Mouse (Mus musculus) kidney, embryonic 14.5 days (tissue): ENCODE measurements around the gene Fam228a. TPM values are rescaled to one million over a fixed set of nuclear protein-coding genes. Genes with fewer than 3 reads are reported as not detected.

Source experiments
- ATAC-seq: fragments of 200-750 bp; cut with Nextera tagmentation; 2 replicates; pipeline ENCODE4 v1.8.0; 2017; ENCODE audit warnings: moderate number of reproducible peaks, mild to moderate bottlenecking, moderate TSS enrichment, moderate library complexity; ENCODE audit not compliant: low FRiP score, low TSS enrichment
- H3K27ac ChIP-seq: fragments of 300-500 bp; sonication (generic); 2 replicates; pipeline ENCODE4 v1.5.1; 2014; ENCODE audit warnings: low read depth, mild to moderate bottlenecking, low read length, moderate library complexity, mixed read lengths
- H3K27me3 ChIP-seq: fragments of 300-500 bp; sonication (generic); 2 replicates; pipeline ENCODE4 v1.6.1; 2014; ENCODE audit warnings: mild to moderate bottlenecking, low read length; ENCODE audit not compliant: control insufficient read depth, insufficient read depth
- H3K36me3 ChIP-seq: fragments of 300-500 bp; sonication (generic); 2 replicates; pipeline ENCODE4 v1.6.1; 2014; ENCODE audit warnings: low read length, mixed read lengths; ENCODE audit not compliant: control insufficient read depth, insufficient read depth
- H3K4me1 ChIP-seq: fragments of 300-500 bp; sonication (generic); 2 replicates; pipeline ENCODE4 v1.6.1; 2014; ENCODE audit warnings: low read length, mixed read lengths; ENCODE audit not compliant: control insufficient read depth, insufficient read depth
- H3K4me2 ChIP-seq: fragments of 300-500 bp; sonication (generic); replicated peaks from 2 replicates; pipeline ENCODE4 v1.6.1; 2014; ENCODE audit warnings: low read depth, mild to moderate bottlenecking, low read length
- H3K4me3 ChIP-seq: fragments of 300-500 bp; sonication (generic); 2 replicates; pipeline ENCODE4 v1.5.1; 2014; ENCODE audit warnings: mild to moderate bottlenecking, low read length
- H3K9ac ChIP-seq: fragments of 300-500 bp; sonication (generic); 2 replicates; pipeline ENCODE4 v1.6.1; 2014; ENCODE audit warnings: low read depth, mild to moderate bottlenecking, low read length, moderate library complexity
- H3K9me3 ChIP-seq: fragments of 300-500 bp; sonication (generic); 2 replicates; pipeline ENCODE4 v1.6.1; 2016; ENCODE audit warnings: low read length; ENCODE audit not compliant: control insufficient read depth
- WGBS: fragments of 180-500 bp; shearing (Covaris S2); extraction: QIAGEN DNeasy Blood & Tissue Kit; methylation state at CpG from one replicate; pipeline ENCODE4 v1.1.7; 2014; 5-methylcytosine and 5-hydroxymethylcytosine counted together
- polyA plus RNA-seq: library from polyadenylated mRNA; unstranded; fragments of >200 nt; fragmentation: Nextera tagmentation; extraction: Ambion mirVana; gene quantifications from 2 replicates; pipeline ENCODE4 v1.2.1, GENCODE M21; 2014

Fam228a gene
- polyA plus RNA-seq, 1 experiment from 2014 or later, result 0.73 TPM

DNA sequence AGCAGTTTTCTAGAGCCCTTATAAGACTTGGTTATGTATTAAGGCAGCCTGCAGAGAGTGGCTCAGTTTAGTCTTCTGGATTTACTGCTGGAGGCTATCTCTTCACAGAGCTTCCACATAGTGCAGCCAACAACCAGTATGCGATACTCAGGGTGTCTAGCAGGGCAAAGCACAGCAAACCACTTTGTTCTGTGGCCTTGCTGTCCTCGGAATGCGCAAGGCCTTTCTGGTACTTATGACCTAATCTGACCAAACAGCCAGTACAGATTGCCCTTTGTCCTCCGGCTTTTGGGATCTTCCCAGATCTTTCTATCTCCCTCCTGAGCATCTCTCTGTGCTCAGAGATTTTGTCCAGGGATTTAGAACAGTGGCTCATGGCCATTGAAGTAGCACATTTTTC, 52.8 kb downstream of the Fam228a start:
- WGBS, result 90% methylated on average over 4 of the region's 4 CpGs
- no peak for ATAC-seq
- Histone ChIP-seq H3K27ac (no peak overlapping the region), H3K9me3 (no peaks in the 10 kb centered on the region), H3K27me3 (no peaks in the 10 kb centered on the region), H3K4me3 (no peak overlapping the region), H3K9ac (no peak overlapping the region), H3K4me1 (no peaks in the 10 kb centered on the region), H3K4me2 (no peak overlapping the region), H3K36me3 (no peaks in the 10 kb centered on the region; the same call in 1 of the 2 replicates)

- H3K27ac ChIP-seq, result no peak overlapping the region
- no peaks in the 10 kb centered on the region for H3K4me1 ChIP-seq
- ATAC-seq, result no peak
- no peak overlapping the region for H3K9ac ChIP-seq
- H3K27me3 ChIP-seq, result no peaks in the 10 kb centered on the region
- H3K4me2 ChIP-seq, result no peak overlapping the region
- no peak overlapping the region for H3K4me3 ChIP-seq
- WGBS, result 75% methylated on average over 4 of the region's 4 CpGs
- H3K36me3 ChIP-seq, result peaks cover 21% of the 10 kb centered on the region; the same call in 1 of the 2 replicates
- H3K9me3 ChIP-seq, result no peaks in the 10 kb centered on the region
Observed at GRCm38 (mm10) chr12:4679971-4680370, 58.3 kb downstream of the Fam228a start.

DNA sequence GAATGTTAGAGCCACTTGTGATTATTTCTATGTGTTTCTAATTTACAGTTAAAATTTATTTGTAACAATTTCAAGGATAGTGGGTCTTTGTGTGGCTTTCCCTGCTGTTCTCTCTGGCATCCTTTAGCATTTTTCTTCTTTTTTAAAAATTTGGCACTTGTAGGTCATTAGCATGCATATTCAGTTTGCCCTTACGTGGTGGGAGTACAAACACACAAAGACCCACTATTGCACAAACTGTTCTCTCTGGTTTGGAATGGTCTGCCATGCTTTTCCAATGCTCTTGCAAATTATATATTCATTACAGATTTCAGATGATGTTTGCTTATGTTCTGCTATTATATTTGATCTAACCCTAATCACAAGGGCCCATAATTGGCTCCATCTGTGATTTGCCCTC, 61.9 kb downstream of the Fam228a start:
- 95% methylated on average over 1 of the region's 1 CpGs for WGBS

GRCm38 (mm10) chr12:4665675-4666037, 72.6 kb downstream of the Fam228a start:
- Histone ChIP-seq H3K36me3 (peaks cover 35% of the 10 kb centered on the region), H3K4me1 (no peaks in the 10 kb centered on the region), H3K27ac (no peak overlapping the region), H3K9me3 (no peaks in the 10 kb centered on the region), H3K27me3 (no peaks in the 10 kb centered on the region), H3K4me2 (no peak overlapping the region), H3K4me3 (no peak overlapping the region), H3K9ac (no peak overlapping the region)
- WGBS, result 83% methylated on average over 5 of the region's 5 CpGs
- no peak for ATAC-seq

More for the DNA sequence above, 61.9 kb downstream of the Fam228a start:
- Histone ChIP-seq H3K27ac (no peak overlapping the region), H3K27me3 (no peaks in the 10 kb centered on the region), H3K9me3 (no peaks in the 10 kb centered on the region), H3K4me1 (no peaks in the 10 kb centered on the region), H3K9ac (no peak overlapping the region), H3K4me3 (no peak overlapping the region), H3K4me2 (no peak overlapping the region), H3K36me3 (peaks cover 49% of the 10 kb centered on the region; the same call in 1 of the 2 replicates)
- no peak for ATAC-seq

DNA sequence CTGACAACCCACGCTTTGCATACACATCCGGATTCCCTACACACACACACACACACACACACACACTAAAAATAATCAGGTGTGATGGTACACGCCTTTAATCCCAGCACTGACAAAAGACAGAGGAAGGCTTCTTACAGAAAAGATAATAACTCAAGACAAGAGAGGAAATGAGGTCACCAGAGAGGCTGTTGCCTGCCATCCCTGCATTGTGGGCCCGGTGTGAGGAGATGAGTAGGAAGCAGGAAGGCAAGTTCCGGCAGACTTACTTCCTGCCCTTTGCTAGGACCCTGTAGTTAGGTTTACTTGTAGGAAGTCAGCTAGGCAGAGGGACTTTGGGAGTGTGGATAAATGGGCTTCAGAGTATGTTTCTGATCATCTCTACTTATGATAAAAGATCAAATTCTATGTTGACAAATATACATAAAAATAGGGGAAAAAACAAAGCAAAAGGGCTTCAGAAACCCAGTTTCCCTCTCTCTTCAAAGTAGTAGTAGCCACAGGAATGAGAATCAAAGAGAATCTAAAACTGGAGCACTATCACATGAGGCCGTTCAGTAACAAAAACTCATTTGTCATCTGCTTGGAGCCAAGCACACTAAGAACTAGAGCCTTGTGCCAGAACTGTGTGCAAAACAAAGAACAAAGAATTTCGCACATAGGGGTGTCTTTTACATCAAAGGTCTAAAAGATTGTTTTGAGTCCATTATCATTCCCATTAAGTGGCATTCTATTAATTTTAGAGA, 73.1 kb downstream of the Fam228a start:
- Histone ChIP-seq H3K36me3 (peaks cover 36% of the 10 kb centered on the region), H3K9me3 (no peaks in the 10 kb centered on the region), H3K9ac (no peak overlapping the region), H3K27me3 (no peaks in the 10 kb centered on the region), H3K4me1 (no peaks in the 10 kb centered on the region), H3K4me2 (no peak overlapping the region), H3K4me3 (no peak overlapping the region), H3K27ac (no peak overlapping the region)
- ATAC-seq, result no peak
- WGBS, result 79% methylated on average over 7 of the region's 7 CpGs

Other genes starting within 250 kb of the Fam228a start
- 33.0 and 46.8 TPM in 2 replicates for gene Itsn2, start 145.8 kb downstream of the Fam228a start, polyA plus RNA-seq
- gene Gm3625, start 145.5 kb downstream of the Fam228a start, polyA plus RNA-seq, result not detected in 2 replicates
- 2.3 and 3.4 TPM in 2 replicates for gene Pfn4, start 30.6 kb upstream of the Fam228a start, polyA plus RNA-seq
- gene Fam228b, start 30.8 kb upstream of the Fam228a start, polyA plus RNA-seq, result 1.7 and 5.0 TPM in 2 replicates
- 306 and 426 TPM in 2 replicates for gene Sf3b6, start 79.1 kb upstream of the Fam228a start, polyA plus RNA-seq
- 6.5 and 7.8 TPM in 2 replicates for gene Fkbp1b, start 103.2 kb upstream of the Fam228a start, polyA plus RNA-seq
- 16.5 and 17.6 TPM in 2 replicates for gene Wdcp, start 104.9 kb upstream of the Fam228a start, polyA plus RNA-seq
- 0.81 and 1.3 TPM in 2 replicates for gene Mfsd2b, start 135.9 kb upstream of the Fam228a start, polyA plus RNA-seq
- 17.4 and 27.0 TPM in 2 replicates for gene Ubxn2a, start 169.3 kb upstream of the Fam228a start, polyA plus RNA-seq
- gene Atad2b, start 178.9 kb upstream of the Fam228a start, polyA plus RNA-seq, result 15.7 and 21.8 TPM in 2 replicates